Mouse (Mus musculus) left cerebral cortex, adult 8-10 months (tissue): Measurements from ENCODE around the gene Trappc3. TPM values are rescaled to one million over a fixed set of nuclear protein-coding genes. Genes with fewer than 3 reads are reported as not detected.
A peak's percentile ranks its signal among the peaks of the same experiment; 100 is the strongest.

Experiments used
- DNase-seq, 2 experiments: peaks; one replicate each; pipeline ENCODE4 v3.0.0; 2022; ENCODE audit warnings: low spot score in 2 of 2
- total RNA-seq, 4 experiments: library from RNA; stranded (reverse); gene quantifications; 2 replicates each; pipeline ENCODE4 v1.2.4; 2022

The Trappc3 gene
- total RNA-seq, 4 experiments from 2014 or later, result 86.2 to 93.4 (median 89.3) TPM

GRCm38 (mm10) chr4:126277906-126278564 is 15.9 kb downstream of the Trappc3 start:
- no peak for DNase-seq

- DNase-seq, result no peak
These were observed 16.4 kb downstream of the Trappc3 start for GRCm38 (mm10) chr4:126278565-126278915.

GRCm38 (mm10) chr4:126278961-126279360 is 16.8 kb downstream of the Trappc3 start:
- DNase-seq, result no peak

- DNase-seq, result no peak
These were observed 19.6 kb downstream of the Trappc3 start for GRCm38 (mm10) chr4:126281706-126282105.

GRCm38 (mm10) chr4:126283582-126283981 is 21.5 kb downstream of the Trappc3 start:
- DNase-seq, result no peak

- no peak for DNase-seq
These were observed 24.4 kb downstream of the Trappc3 start, which contains the start of gene Col8a2 for GRCm38 (mm10) chr4:126286492-126286891. Col8a2 (plus strand) TSS chr4:126286793.

- DNase-seq, result no peak
These were observed 25.3 kb downstream of the Trappc3 start for GRCm38 (mm10) chr4:126287302-126287995.

- DNase-seq, result no peak
These were observed 26.1 kb downstream of the Trappc3 start for GRCm38 (mm10) chr4:126288085-126288666.

- no peak for DNase-seq
These were observed 28.2 kb downstream of the Trappc3 start for GRCm38 (mm10) chr4:126290314-126290713.

GRCm38 (mm10) chr4:126291196-126291595 is 29.1 kb downstream of the Trappc3 start:
- DNase-seq, result no peak

GRCm38 (mm10) chr4:126295152-126295551 is 33.0 kb downstream of the Trappc3 start:
- DNase-seq, result no peak

GRCm38 (mm10) chr4:126295937-126296336 is 33.8 kb downstream of the Trappc3 start:
- DNase-seq, result no peak

GRCm38 (mm10) chr4:126296617-126297101 is 34.5 kb downstream of the Trappc3 start:
- no peak for DNase-seq

- no peak for DNase-seq
These were observed 38.9 kb downstream of the Trappc3 start for GRCm38 (mm10) chr4:126300916-126301583.

GRCm38 (mm10) chr4:126301584-126302309 is 39.6 kb downstream of the Trappc3 start:
- no peak for DNase-seq

GRCm38 (mm10) chr4:126303877-126304276 is 41.8 kb downstream of the Trappc3 start:
- DNase-seq, result no peak

- no peak for DNase-seq
These were observed 43.3 kb downstream of the Trappc3 start for GRCm38 (mm10) chr4:126305428-126305827.

- DNase-seq, result no peak
These were observed 43.9 kb downstream of the Trappc3 start for GRCm38 (mm10) chr4:126306058-126306457.

- no peak for DNase-seq
These were observed 44.7 kb downstream of the Trappc3 start for GRCm38 (mm10) chr4:126306827-126307226.

- no peak for DNase-seq
These were observed 47.2 kb downstream of the Trappc3 start for GRCm38 (mm10) chr4:126309211-126309921.

- peak in 1 of 2 experiments; percentile 86 for DNase-seq
These were observed 47.8 kb downstream of the Trappc3 start for GRCm38 (mm10) chr4:126309922-126310309.
